Mouse (Mus musculus): ENCODE measurements around the gene Cenpq. TPM values are rescaled to one million over a fixed set of nuclear protein-coding genes. Genes with fewer than 3 reads are reported as not detected.
A peak's percentile ranks its signal among the peaks of the same experiment; 100 is the strongest.

Gene Cenpq
- polyA plus RNA-seq, 1 experiment from 2014 or later = 28.1 TPM

- ATAC-seq (ENCODE audit: low FRiP score, low read depth) = no peak
- WGBS = 70% methylated on average over 4 of the region's 4 CpGs
These were observed 46.9 kb downstream of the Cenpq start for GRCm38 (mm10) chr17:40887849-40888536.

DNA sequence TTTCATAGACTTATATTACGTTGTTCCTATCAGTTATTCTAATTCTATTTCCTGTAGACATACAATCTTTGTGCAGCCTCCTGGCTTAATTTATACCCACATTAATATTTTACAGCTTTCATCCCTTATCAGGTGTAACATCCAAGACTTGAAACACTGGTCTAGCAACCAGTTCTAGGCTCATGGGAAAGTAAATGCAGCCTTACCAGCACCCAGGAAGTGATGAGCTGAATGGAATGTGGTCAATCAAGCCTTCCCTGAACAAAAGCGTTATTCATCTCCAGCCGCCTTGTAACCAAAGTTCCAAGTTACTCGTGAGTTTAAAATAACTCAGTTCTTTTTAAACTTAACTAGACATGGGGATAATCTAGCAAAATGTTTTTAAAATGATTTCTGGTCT lies 49.7 kb downstream of the Cenpq start:
- no peak overlapping the region for H3K9ac ChIP-seq
- H3K27me3 ChIP-seq = no peaks in the 10 kb centered on the region
- no peak for ATAC-seq (ENCODE audit: low FRiP score, low read depth)
- no peaks in the 10 kb centered on the region for H3K36me3 ChIP-seq
- no peaks in the 10 kb centered on the region for H3K9me3 ChIP-seq
- no peak overlapping the region for H3K4me2 ChIP-seq (replicated peaks)
- H3K27ac ChIP-seq = no peak overlapping the region
- WGBS = 78% methylated on average over 4 of the region's 4 CpGs
- no peaks in the 10 kb centered on the region for H3K4me1 ChIP-seq
- no peak overlapping the region for H3K4me3 ChIP-seq

More at GRCm38 (mm10) chr17:40887849-40888536, 46.9 kb downstream of the Cenpq start:
- H3K27me3 ChIP-seq = no peaks in the 10 kb centered on the region
- H3K9me3 ChIP-seq = no peaks in the 10 kb centered on the region
- no peak overlapping the region for H3K27ac ChIP-seq
- no peak overlapping the region for H3K4me3 ChIP-seq
- no peak overlapping the region for H3K9ac ChIP-seq
- no peaks in the 10 kb centered on the region for H3K4me1 ChIP-seq
- no peak overlapping the region for H3K4me2 ChIP-seq (replicated peaks)
- H3K36me3 ChIP-seq = no peaks in the 10 kb centered on the region

DNA sequence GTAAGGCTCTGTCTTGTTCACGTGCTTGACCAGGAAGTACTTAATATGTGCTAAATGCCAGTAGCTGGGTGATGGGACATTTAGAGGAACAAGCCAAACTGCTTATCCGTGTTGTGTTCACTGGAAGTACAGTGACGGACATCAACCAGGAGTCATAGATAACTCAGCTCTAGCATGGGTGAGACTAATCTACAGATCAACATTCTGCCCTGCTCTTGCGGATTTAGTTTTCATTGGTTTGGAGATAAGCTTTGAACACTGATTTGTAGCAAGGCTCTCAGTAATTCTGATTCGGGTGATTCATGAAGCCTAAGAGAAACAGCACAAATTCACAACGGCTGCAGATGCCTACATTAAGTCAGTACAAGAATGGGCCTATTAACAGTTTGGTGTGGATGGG lies 52.7 kb downstream of the Cenpq start:
- Histone ChIP-seq H3K9ac (no peak overlapping the region), H3K27ac (no peak overlapping the region), H3K27me3 (no peaks in the 10 kb centered on the region), H3K9me3 (no peaks in the 10 kb centered on the region), H3K4me2 (replicated peaks) (no peak overlapping the region), H3K4me1 (peaks cover 6% of the 10 kb centered on the region), H3K4me3 (no peak overlapping the region), H3K36me3 (no peaks in the 10 kb centered on the region)
- 91% methylated on average over 6 of the region's 6 CpGs for WGBS
- ATAC-seq (ENCODE audit: low FRiP score, low read depth) = no peak

DNA sequence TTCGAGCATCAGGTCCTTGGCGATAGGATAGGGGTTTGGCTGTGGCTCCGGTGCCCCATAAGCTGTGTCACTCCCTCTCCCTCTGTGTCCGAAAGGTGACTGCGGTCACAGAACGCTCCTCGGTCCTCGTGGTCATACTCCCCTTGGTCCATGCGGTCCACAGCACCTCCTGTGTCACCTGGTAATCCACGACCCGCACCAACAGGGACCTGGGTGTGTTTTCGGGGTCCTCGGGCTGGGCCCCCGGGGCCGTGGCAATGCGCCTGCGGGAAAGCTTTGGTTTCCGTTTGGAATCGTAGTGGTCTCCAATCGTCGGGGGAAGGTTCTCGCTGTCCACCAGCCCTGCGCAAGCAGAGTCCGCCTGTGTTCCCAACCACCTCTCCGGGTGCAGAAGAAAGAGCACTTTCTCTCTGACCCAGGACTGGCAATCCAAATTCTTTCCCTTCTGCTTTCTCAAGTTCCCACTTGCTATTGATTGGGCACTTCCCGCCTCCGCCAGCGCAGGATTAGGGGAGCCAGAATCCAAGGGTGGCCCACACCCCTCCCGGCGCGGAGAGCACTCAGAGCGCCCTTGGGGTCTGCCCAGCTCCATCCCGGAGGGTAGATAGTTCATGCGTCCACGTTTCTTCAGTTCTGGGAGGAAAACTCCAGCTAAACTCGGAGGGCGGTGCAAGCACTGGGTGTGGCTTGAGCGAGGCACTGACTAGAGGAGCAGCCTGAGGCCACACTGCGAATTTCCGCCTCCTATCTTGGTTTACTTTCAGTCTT lies 54.7 kb downstream of the Cenpq start, which contains the start of gene 9130008F23Rik:
Gene 9130008F23Rik, minus strand, starts transcription at position 636 of the 768 bp plus-strand sequence.
- peak within 1 kb of the TSS; percentile 72 for H3K9ac ChIP-seq
- H3K27me3 ChIP-seq = no peaks in the 10 kb centered on the region
- H3K9me3 ChIP-seq = no peaks in the 10 kb centered on the region
- no peaks in the 10 kb centered on the region for H3K36me3 ChIP-seq
- peak; percentile 69 for ATAC-seq (ENCODE audit: low FRiP score, low read depth)
- H3K4me3 ChIP-seq = peak within 1 kb of the TSS; percentile 65
- H3K4me1 ChIP-seq = peaks cover 6% of the 10 kb centered on the region
- H3K27ac ChIP-seq = peak within 1 kb of the TSS; percentile 61; the same call in 1 of the 2 replicates
- H3K4me2 ChIP-seq (replicated peaks) = peak within 1 kb of the TSS; percentile 89
- under 1% methylated on average over 40 of the region's 40 CpGs for WGBS

- Histone ChIP-seq H3K36me3 (no peaks in the 10 kb centered on the region), H3K4me3 (peak overlapping the region; percentile 65), H3K9ac (peak overlapping the region; percentile 72), H3K9me3 (no peaks in the 10 kb centered on the region), H3K4me2 (replicated peaks) (peak overlapping the region; percentile 89), H3K27ac (no peak overlapping the region), H3K4me1 (peaks cover 6% of the 10 kb centered on the region), H3K27me3 (no peaks in the 10 kb centered on the region)
- 8% methylated on average over 6 of the region's 6 CpGs for WGBS
- no peak for ATAC-seq (ENCODE audit: low FRiP score, low read depth)
These were observed 55.3 kb downstream of the Cenpq start for GRCm38 (mm10) chr17:40879528-40879923.

DNA sequence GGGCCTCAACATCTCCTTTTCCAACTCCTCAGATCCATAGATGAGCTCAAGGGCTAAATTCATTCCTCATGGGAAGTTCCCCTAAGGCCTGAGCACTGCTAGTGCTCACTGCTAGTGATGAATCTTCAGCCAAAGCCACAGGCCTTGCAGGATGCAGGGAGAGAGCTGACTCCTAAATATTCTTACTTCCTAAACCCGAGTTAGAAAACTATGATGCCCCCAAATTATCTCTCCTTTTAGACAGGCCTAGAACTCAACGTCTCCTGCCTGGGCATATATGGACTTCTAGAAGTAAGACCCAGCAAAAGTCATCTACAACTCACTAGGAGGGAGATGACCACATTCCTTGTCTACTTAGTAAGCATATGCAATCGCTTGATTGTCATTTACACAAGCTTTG lies 57.1 kb downstream of the Cenpq start:
- peak overlapping the region; percentile 89 for H3K4me2 ChIP-seq (replicated peaks)
- H3K4me3 ChIP-seq = no peak overlapping the region
- no peaks in the 10 kb centered on the region for H3K36me3 ChIP-seq
- H3K27ac ChIP-seq = no peak overlapping the region
- no peak overlapping the region for H3K9ac ChIP-seq
- no peaks in the 10 kb centered on the region for H3K27me3 ChIP-seq
- no peak for ATAC-seq (ENCODE audit: low FRiP score, low read depth)
- H3K9me3 ChIP-seq = no peaks in the 10 kb centered on the region
- peaks cover 6% of the 10 kb centered on the region for H3K4me1 ChIP-seq
- 41% methylated on average over 3 of the region's 3 CpGs for WGBS

- 91% methylated on average over 1 of the region's 1 CpGs for WGBS
- H3K27me3 ChIP-seq = no peaks in the 10 kb centered on the region
- H3K27ac ChIP-seq = no peak overlapping the region
- ATAC-seq (ENCODE audit: low FRiP score, low read depth) = no peak
- H3K36me3 ChIP-seq = no peaks in the 10 kb centered on the region
- no peak overlapping the region for H3K4me3 ChIP-seq
- H3K9me3 ChIP-seq = no peaks in the 10 kb centered on the region
- H3K4me2 ChIP-seq (replicated peaks) = no peak overlapping the region
- no peak overlapping the region for H3K9ac ChIP-seq
- H3K4me1 ChIP-seq = peaks cover 6% of the 10 kb centered on the region
These were observed 59.3 kb downstream of the Cenpq start for GRCm38 (mm10) chr17:40875568-40875967.

DNA sequence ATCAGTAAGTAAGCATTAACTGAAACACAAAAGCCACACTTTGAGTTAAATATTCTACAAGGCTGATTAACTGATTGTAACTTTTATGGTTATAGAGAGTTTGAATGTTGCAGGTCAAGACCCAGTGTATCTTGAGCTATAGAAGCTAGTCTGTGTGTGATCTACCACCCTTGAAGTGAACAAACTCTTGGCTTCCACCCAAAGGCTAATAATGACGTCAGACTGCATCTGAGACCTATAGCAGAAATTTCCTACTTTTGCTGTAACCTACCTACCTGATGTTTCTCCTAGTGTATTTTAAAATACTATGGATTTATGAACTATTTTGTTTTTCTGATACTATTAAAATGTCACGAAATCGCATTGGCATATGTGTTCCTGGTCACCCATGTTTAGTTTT lies 60.1 kb downstream of the Cenpq start:
- H3K4me2 ChIP-seq (replicated peaks) = no peak overlapping the region
- H3K4me3 ChIP-seq = no peak overlapping the region
- no peaks in the 10 kb centered on the region for H3K36me3 ChIP-seq
- H3K27me3 ChIP-seq = no peaks in the 10 kb centered on the region
- no peak overlapping the region for H3K27ac ChIP-seq
- no peaks in the 10 kb centered on the region for H3K9me3 ChIP-seq
- 76% methylated on average over 3 of the region's 3 CpGs for WGBS
- peaks cover 6% of the 10 kb centered on the region for H3K4me1 ChIP-seq
- no peak overlapping the region for H3K9ac ChIP-seq
- no peak for ATAC-seq (ENCODE audit: low FRiP score, low read depth)

GRCm38 (mm10) chr17:40873582-40874011 lies 61.2 kb downstream of the Cenpq start:
- ATAC-seq (ENCODE audit: low FRiP score, low read depth) = no peak

More at GRCm38 (mm10) chr17:40873582-40874011, 61.2 kb downstream of the Cenpq start:
- no peak overlapping the region for H3K27ac ChIP-seq
- no peak overlapping the region for H3K9ac ChIP-seq
- no peaks in the 10 kb centered on the region for H3K27me3 ChIP-seq
- no peak overlapping the region for H3K4me3 ChIP-seq
- H3K9me3 ChIP-seq = no peaks in the 10 kb centered on the region
- peaks cover 6% of the 10 kb centered on the region for H3K4me1 ChIP-seq
- H3K36me3 ChIP-seq = no peaks in the 10 kb centered on the region
- no peak overlapping the region for H3K4me2 ChIP-seq (replicated peaks)
- 26% methylated on average over 2 of the region's 2 CpGs for WGBS

Other genes with a start within 250 kb of the Cenpq start
- gene Esp1, start 207.9 kb downstream of the Cenpq start, polyA plus RNA-seq (2015; fragmentation: Nextera tagmentation; extraction: Ambion mirVana) = not detected in 2 replicates
- gene Crisp2, start 128.0 kb downstream of the Cenpq start, polyA plus RNA-seq (2015; fragmentation: Nextera tagmentation; extraction: Ambion mirVana) = not detected in 2 replicates
- 0.45 and 1.9 TPM in 2 replicates for gene Rhag, start 123.9 kb downstream of the Cenpq start, polyA plus RNA-seq (2015; fragmentation: Nextera tagmentation; extraction: Ambion mirVana)
- gene 9130008F23Rik, start 54.5 kb downstream of the Cenpq start, polyA plus RNA-seq (2015; fragmentation: Nextera tagmentation; extraction: Ambion mirVana) = 1.9 and 3.0 TPM in 2 replicates
- not detected in 2 replicates for gene Glyatl3, start 20.7 kb downstream of the Cenpq start, polyA plus RNA-seq (2015; fragmentation: Nextera tagmentation; extraction: Ambion mirVana)
- gene Mut, start 362 bp downstream of the Cenpq start, polyA plus RNA-seq (2015; fragmentation: Nextera tagmentation; extraction: Ambion mirVana) = 34.5 and 35.8 TPM in 2 replicates

All from limb, embryonic 13.5 days (tissue).